Mouse (Mus musculus) C2C12 (cell line): Measurements from ENCODE around the gene Mrps18b.

Experiments
- CEBPB ChIP-seq: IDR thresholded peaks from one replicate; pipeline ENCODE4 v1.6.1; 2011; ENCODE audit warnings: low read depth, mild to moderate bottlenecking, control low read depth, moderate library complexity
- CTCF ChIP-seq: IDR thresholded peaks from one replicate; pipeline ENCODE4 v1.5.1; 2011; ENCODE audit not compliant: control insufficient read depth, insufficient read depth, insufficient read length
- MAX ChIP-seq: IDR thresholded peaks from one replicate; pipeline ENCODE4 v1.6.1; 2011; ENCODE audit warnings: mild to moderate bottlenecking, control low read depth
- MYOD1 ChIP-seq: IDR thresholded peaks from one replicate; pipeline ENCODE4 v1.6.1; 2011; ENCODE audit warnings: low read depth; ENCODE audit not compliant: control insufficient read depth, insufficient read length
- USF1 ChIP-seq: IDR thresholded peaks from one replicate; pipeline ENCODE4 v1.6.1; 2011; ENCODE audit warnings: low read depth, mild to moderate bottlenecking, control low read depth, moderate library complexity

DNA sequence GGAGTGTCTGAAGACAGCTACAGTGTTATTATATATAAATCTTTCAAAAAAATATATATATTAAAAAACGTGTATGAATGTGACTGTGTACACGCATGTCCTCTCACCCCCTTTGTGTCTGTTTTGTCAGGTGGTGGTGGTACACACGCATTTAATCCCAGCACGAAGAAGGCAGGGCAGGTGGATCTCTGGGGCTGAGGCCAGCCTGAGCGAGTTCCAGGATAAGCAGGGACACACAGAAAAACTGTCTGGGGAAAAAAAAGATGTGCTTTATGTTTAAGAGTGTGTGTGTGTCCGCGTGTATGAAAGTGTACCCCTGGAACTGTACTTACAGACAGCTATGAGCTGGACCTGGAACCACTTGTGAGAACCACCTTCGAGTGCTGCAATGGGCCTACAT is 38.5 kb upstream of the Mrps18b start:
- TF ChIP-seq USF1 = no peak
- no peak for TF ChIP-seq CTCF
- no peak for TF ChIP-seq CEBPB
- TF ChIP-seq MAX = no peak
- TF ChIP-seq MYOD1 = no peak
